Mouse (Mus musculus) intestine, postnatal 0 days (tissue): ENCODE data around the gene Rffl. TPM values are rescaled to one million over a fixed set of nuclear protein-coding genes. Genes with fewer than 3 reads are reported as not detected.
"Not testable (repeated sequence)": the region's sequence is repeated elsewhere in the genome, so short reads cannot be mapped to it uniquely, and the experiment has no call there.

Experiments
- ATAC-seq: fragments of 200-750 bp; cut with Nextera tagmentation; 2 replicates; pipeline ENCODE4 v1.8.0; 2017; ENCODE audit warnings: mild to moderate bottlenecking, moderate TSS enrichment, moderate library complexity
- H3K27ac ChIP-seq: fragments of 300-500 bp; sonication (generic); 2 replicates; pipeline ENCODE4 v1.5.1; 2014; ENCODE audit warnings: mild to moderate bottlenecking, low read depth, low read length, moderate library complexity
- H3K27me3 ChIP-seq: fragments of 300-500 bp; sonication (generic); replicated peaks from 2 replicates; pipeline ENCODE4 v1.6.1; 2014; ENCODE audit warnings: low read length, mixed read lengths; ENCODE audit not compliant: control insufficient read depth, insufficient read depth
- H3K36me3 ChIP-seq: fragments of 300-500 bp; sonication (generic); 2 replicates; pipeline ENCODE4 v1.6.1; 2014; ENCODE audit warnings: mild to moderate bottlenecking, moderate library complexity; ENCODE audit not compliant: control insufficient read depth, insufficient read depth
- H3K4me1 ChIP-seq: fragments of 300-500 bp; sonication (generic); replicated peaks from 2 replicates; pipeline ENCODE4 v1.6.1; 2014; ENCODE audit warnings: antibody characterized with exemption, low read length, mixed read lengths; ENCODE audit not compliant: control insufficient read depth, insufficient read depth
- H3K4me2 ChIP-seq: fragments of 300-500 bp; sonication (generic); replicated peaks from 2 replicates; pipeline ENCODE4 v1.6.1; 2014; ENCODE audit warnings: low read depth, mild to moderate bottlenecking, moderate library complexity
- H3K4me3 ChIP-seq: fragments of 300-500 bp; sonication (generic); 2 replicates; pipeline ENCODE4 v1.5.1; 2014; ENCODE audit warnings: low read depth, low read length
- H3K9ac ChIP-seq: fragments of 300-500 bp; sonication (generic); 2 replicates; pipeline ENCODE4 v1.6.1; 2014; ENCODE audit warnings: mild to moderate bottlenecking, low read depth, low read length
- H3K9me3 ChIP-seq: fragments of 300-500 bp; sonication (generic); 2 replicates; pipeline ENCODE4 v1.6.1; 2016; ENCODE audit warnings: mixed run types; ENCODE audit not compliant: control insufficient read depth
- CTCF ChIP-seq: sonication (generic); IDR thresholded peaks from 2 replicates; pipeline ENCODE4 v1.5.1; 2016; ENCODE audit warnings: low read depth, mild to moderate bottlenecking, control low read depth, antibody characterized with exemption, moderate library complexity
- WGBS: fragments of 180-500 bp; shearing (Covaris S2); extraction: QIAGEN DNeasy Blood & Tissue Kit; methylation state at CpG from one replicate; pipeline ENCODE4 v1.1.7; 2014; 5-methylcytosine and 5-hydroxymethylcytosine counted together
- polyA plus RNA-seq: library from polyadenylated mRNA; unstranded; fragments of >200 nt; fragmentation: Nextera tagmentation; extraction: Ambion mirVana; gene quantifications from 2 replicates; pipeline ENCODE4 v1.2.1, GENCODE M21; 2015

Rffl gene
- polyA plus RNA-seq, 1 experiment from 2014 or later, result 9.7 TPM

- no peak for TF ChIP-seq CTCF
- H3K4me3 ChIP-seq, result no peak overlapping the region
- H3K4me1 ChIP-seq, result no peaks in the 10 kb centered on the region
- WGBS, result 55% methylated on average over 5 of the region's 5 CpGs
- no peak overlapping the region for H3K9ac ChIP-seq
- H3K9me3 ChIP-seq, result no peaks in the 10 kb centered on the region
- H3K36me3 ChIP-seq, result no peaks in the 10 kb centered on the region
- H3K4me2 ChIP-seq, result no peak overlapping the region
- H3K27ac ChIP-seq, result no peak overlapping the region
- no peak for ATAC-seq
- no peaks in the 10 kb centered on the region for H3K27me3 ChIP-seq
These were observed 32.5 kb downstream of the Rffl start for GRCm38 (mm10) chr11:82838511-82838910.

GRCm38 (mm10) chr11:82837848-82838247, 33.2 kb downstream of the Rffl start:
- Histone ChIP-seq H3K4me2 (no peak overlapping the region), H3K4me1 (no peaks in the 10 kb centered on the region), H3K4me3 (no peak overlapping the region), H3K27me3 (no peaks in the 10 kb centered on the region), H3K27ac (no peak overlapping the region), H3K9ac (no peak overlapping the region), H3K36me3 (no peaks in the 10 kb centered on the region), H3K9me3 (no peaks in the 10 kb centered on the region)
- no peak for ATAC-seq
- WGBS, result 68% methylated on average over 7 of the region's 7 CpGs
- no peak for TF ChIP-seq CTCF

GRCm38 (mm10) chr11:82837192-82837591, 33.8 kb downstream of the Rffl start:
- Histone ChIP-seq H3K27ac (no peak overlapping the region), H3K36me3 (no peaks in the 10 kb centered on the region), H3K4me1 (no peaks in the 10 kb centered on the region), H3K4me3 (no peak overlapping the region), H3K4me2 (no peak overlapping the region), H3K9me3 (no peaks in the 10 kb centered on the region), H3K27me3 (no peaks in the 10 kb centered on the region), H3K9ac (no peak overlapping the region)
- TF ChIP-seq CTCF, result no peak
- ATAC-seq, result no peak
- whole genome bisulfite sequencing, result 52% methylated on average over 7 of the region's 7 CpGs

- no peak overlapping the region for H3K27ac ChIP-seq
- H3K27me3 ChIP-seq, result no peaks in the 10 kb centered on the region
- ATAC-seq, result no peak
- H3K4me3 ChIP-seq, result no peak overlapping the region
- no peaks in the 10 kb centered on the region for H3K4me1 ChIP-seq
- TF ChIP-seq CTCF, result no peak
- H3K9me3 ChIP-seq, result no peaks in the 10 kb centered on the region
- H3K4me2 ChIP-seq, result no peak overlapping the region
- H3K9ac ChIP-seq, result no peak overlapping the region
- 69% methylated on average over 11 of the region's 11 CpGs for WGBS
- H3K36me3 ChIP-seq, result no peaks in the 10 kb centered on the region
These were observed 35.2 kb downstream of the Rffl start for GRCm38 (mm10) chr11:82835616-82836432.

GRCm38 (mm10) chr11:82834359-82834758, 36.7 kb downstream of the Rffl start:
- not testable (repeated sequence) for H3K9ac ChIP-seq, H3K4me2 ChIP-seq, H3K4me3 ChIP-seq, H3K4me1 ChIP-seq, ATAC-seq, H3K27me3 ChIP-seq, H3K9me3 ChIP-seq, H3K27ac ChIP-seq, H3K36me3 ChIP-seq
- WGBS, result 75% methylated on average over 7 of the region's 7 CpGs

GRCm38 (mm10) chr11:82833929-82834328, 37.1 kb downstream of the Rffl start:
- ATAC-seq, result no peak
- H3K4me1 ChIP-seq, result no peaks in the 10 kb centered on the region

GRCm38 (mm10) chr11:82832402-82832801, 38.6 kb downstream of the Rffl start:
- WGBS, result 71% methylated on average over 9 of the region's 10 CpGs

More at GRCm38 (mm10) chr11:82833929-82834328, 37.1 kb downstream of the Rffl start:
- Histone ChIP-seq H3K4me3 (no peak overlapping the region), H3K27ac (no peak overlapping the region), H3K9ac (no peak overlapping the region), H3K4me2 (no peak overlapping the region), H3K27me3 (no peaks in the 10 kb centered on the region), H3K9me3 (no peaks in the 10 kb centered on the region), H3K36me3 (no peaks in the 10 kb centered on the region)
- 56% methylated on average over 8 of the region's 8 CpGs for WGBS
- TF ChIP-seq CTCF, result no peak

More at GRCm38 (mm10) chr11:82832402-82832801, 38.6 kb downstream of the Rffl start:
- not testable (repeated sequence) for H3K4me2 ChIP-seq, H3K27ac ChIP-seq, H3K4me1 ChIP-seq, H3K9me3 ChIP-seq, H3K9ac ChIP-seq, H3K27me3 ChIP-seq, H3K4me3 ChIP-seq, ATAC-seq, H3K36me3 ChIP-seq
